Mouse (Mus musculus): ENCODE data around the gene Atp2a2.

The Atp2a2 gene

GRCm38 (mm10) chr5:122502077-122502941 lies at the start of gene Atp2a2:
Gene Atp2a2, minus strand, starts transcription at chr5:122502225.
- Histone ChIP-seq H3K27me3 (ENCODE audit: insufficient read depth, low read length) (no peaks in the 10 kb centered on the region), H3K36me3 (ENCODE audit: insufficient read depth, low read length) (peaks cover 32% of the 10 kb centered on the region), H3K4me3 (replicated peaks; ENCODE audit: low read length) (peak within 1 kb of the TSS; percentile 91), H3K4me1 (replicated peaks; ENCODE audit: low read depth, low read length) (peaks cover 66% of the 10 kb centered on the region), H3K9me3 (ENCODE audit: low read length) (peaks cover 7% of the 10 kb centered on the region)
- TF ChIP-seq CTCF (conservative IDR thresholded peaks at IDR 0.05; ENCODE audit: low read length), result no peak

GRCm38 (mm10) chr5:122550460-122550859 lies 48.4 kb upstream of the Atp2a2 start:
- Histone ChIP-seq H3K4me1 (replicated peaks; ENCODE audit: low read depth, low read length) (peaks cover 16% of the 10 kb centered on the region), H3K9me3 (ENCODE audit: low read length) (no peaks in the 10 kb centered on the region), H3K36me3 (ENCODE audit: insufficient read depth, low read length) (no peaks in the 10 kb centered on the region), H3K4me3 (replicated peaks; ENCODE audit: low read length) (no peak overlapping the region), H3K27me3 (ENCODE audit: insufficient read depth, low read length) (no peaks in the 10 kb centered on the region)
- TF ChIP-seq NANOG (IDR thresholded peaks at IDR 0.05; ENCODE audit: borderline replicate concordance, low read length), result no peak
- no peak for TF ChIP-seq CTCF (conservative IDR thresholded peaks at IDR 0.05; ENCODE audit: low read length)
- no peak for TF ChIP-seq POU5F1 (IDR thresholded peaks at IDR 0.05; ENCODE audit: borderline replicate concordance, low read length)

GRCm38 (mm10) chr5:122548671-122549070 lies 46.6 kb upstream of the Atp2a2 start:
- Histone ChIP-seq H3K9me3 (ENCODE audit: low read length) (no peaks in the 10 kb centered on the region), H3K36me3 (ENCODE audit: insufficient read depth, low read length) (no peaks in the 10 kb centered on the region), H3K27me3 (ENCODE audit: insufficient read depth, low read length) (no peaks in the 10 kb centered on the region), H3K4me3 (replicated peaks; ENCODE audit: low read length) (no peak overlapping the region), H3K4me1 (replicated peaks; ENCODE audit: low read depth, low read length) (peaks cover 16% of the 10 kb centered on the region)
- no peak for TF ChIP-seq POU5F1 (IDR thresholded peaks at IDR 0.05; ENCODE audit: borderline replicate concordance, low read length)
- no peak for TF ChIP-seq NANOG (IDR thresholded peaks at IDR 0.05; ENCODE audit: borderline replicate concordance, low read length)
- TF ChIP-seq CTCF (conservative IDR thresholded peaks at IDR 0.05; ENCODE audit: low read length), result no peak

GRCm38 (mm10) chr5:122547810-122548209 lies 45.8 kb upstream of the Atp2a2 start:
- H3K4me1 ChIP-seq (replicated peaks; ENCODE audit: low read depth, low read length), result peaks cover 16% of the 10 kb centered on the region
- no peaks in the 10 kb centered on the region for H3K36me3 ChIP-seq (ENCODE audit: insufficient read depth, low read length)
- no peaks in the 10 kb centered on the region for H3K9me3 ChIP-seq (ENCODE audit: low read length)
- H3K27me3 ChIP-seq (ENCODE audit: insufficient read depth, low read length), result no peaks in the 10 kb centered on the region
- H3K4me3 ChIP-seq (replicated peaks; ENCODE audit: low read length), result no peak overlapping the region
- TF ChIP-seq CTCF (conservative IDR thresholded peaks at IDR 0.05; ENCODE audit: low read length) (no peak), POU5F1 (IDR thresholded peaks at IDR 0.05; ENCODE audit: borderline replicate concordance, low read length) (no peak), NANOG (IDR thresholded peaks at IDR 0.05; ENCODE audit: borderline replicate concordance, low read length) (no peak)

DNA sequence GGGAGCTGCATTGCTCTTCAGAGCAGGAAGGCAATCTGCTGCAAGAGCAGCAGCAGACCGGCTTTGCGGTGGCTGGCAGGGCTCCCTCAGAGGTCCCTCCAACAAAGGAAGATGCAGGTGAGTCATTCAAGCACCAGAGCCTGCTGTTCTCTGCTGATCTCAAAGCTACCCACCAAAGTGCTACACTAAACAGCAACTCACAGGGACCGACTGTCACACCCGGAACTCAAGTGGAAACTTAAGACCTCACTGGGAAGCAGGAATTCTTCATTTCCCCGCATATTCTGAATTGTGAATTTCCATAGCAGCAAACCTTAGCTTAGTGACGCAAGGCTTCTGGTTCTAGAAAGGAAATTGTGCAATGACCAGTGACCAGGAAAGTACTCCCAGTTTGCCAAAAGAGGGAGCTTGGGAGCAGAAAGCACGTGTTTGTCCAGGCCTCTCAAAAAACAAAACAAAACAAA lies 45.3 kb upstream of the Atp2a2 start:
- H3K4me3 ChIP-seq (replicated peaks; ENCODE audit: low read length), result no peak overlapping the region
- H3K36me3 ChIP-seq (ENCODE audit: insufficient read depth, low read length), result no peaks in the 10 kb centered on the region
- H3K9me3 ChIP-seq (ENCODE audit: low read length), result no peaks in the 10 kb centered on the region
- H3K27me3 ChIP-seq (ENCODE audit: insufficient read depth, low read length), result no peaks in the 10 kb centered on the region
- no peak for TF ChIP-seq POU5F1 (IDR thresholded peaks at IDR 0.05; ENCODE audit: borderline replicate concordance, low read length)
- TF ChIP-seq CTCF (conservative IDR thresholded peaks at IDR 0.05; ENCODE audit: low read length), result peak; percentile 31
- no peak for TF ChIP-seq NANOG (IDR thresholded peaks at IDR 0.05; ENCODE audit: borderline replicate concordance, low read length)
- peaks cover 16% of the 10 kb centered on the region for H3K4me1 ChIP-seq (replicated peaks; ENCODE audit: low read depth, low read length)

GRCm38 (mm10) chr5:122543392-122543791 lies 41.4 kb upstream of the Atp2a2 start:
- H3K27me3 ChIP-seq (ENCODE audit: insufficient read depth, low read length), result no peaks in the 10 kb centered on the region
- H3K36me3 ChIP-seq (ENCODE audit: insufficient read depth, low read length), result no peaks in the 10 kb centered on the region
- TF ChIP-seq CTCF (conservative IDR thresholded peaks at IDR 0.05; ENCODE audit: low read length) (no peak), NANOG (IDR thresholded peaks at IDR 0.05; ENCODE audit: borderline replicate concordance, low read length) (no peak), POU5F1 (IDR thresholded peaks at IDR 0.05; ENCODE audit: borderline replicate concordance, low read length) (no peak)
- H3K4me1 ChIP-seq (replicated peaks; ENCODE audit: low read depth, low read length), result peaks cover 7% of the 10 kb centered on the region
- H3K9me3 ChIP-seq (ENCODE audit: low read length), result no peaks in the 10 kb centered on the region
- H3K4me3 ChIP-seq (replicated peaks; ENCODE audit: low read length), result no peak overlapping the region

DNA sequence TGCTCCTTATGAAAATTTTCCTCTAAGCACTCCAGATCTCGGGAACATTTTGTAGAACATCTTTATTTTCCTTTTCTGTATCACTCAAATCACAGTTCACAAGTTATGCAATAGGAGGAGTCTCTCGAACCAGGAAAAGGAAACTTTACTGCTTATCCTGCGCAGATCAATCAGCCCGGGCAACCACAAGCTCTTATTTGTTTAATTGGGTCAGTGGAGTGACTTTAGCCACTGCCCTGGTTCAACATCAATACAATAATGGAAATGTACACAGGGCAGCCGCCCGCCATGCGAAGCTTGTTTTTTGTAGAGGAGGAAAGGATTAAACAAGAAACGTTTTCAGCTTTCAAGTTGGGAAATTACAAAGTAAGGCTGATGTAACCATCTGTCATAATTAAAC lies 39.8 kb upstream of the Atp2a2 start:
- H3K27me3 ChIP-seq (ENCODE audit: insufficient read depth, low read length), result no peaks in the 10 kb centered on the region
- no peaks in the 10 kb centered on the region for H3K9me3 ChIP-seq (ENCODE audit: low read length)
- no peak for TF ChIP-seq CTCF (conservative IDR thresholded peaks at IDR 0.05; ENCODE audit: low read length)
- no peak for TF ChIP-seq NANOG (IDR thresholded peaks at IDR 0.05; ENCODE audit: borderline replicate concordance, low read length)
- TF ChIP-seq POU5F1 (IDR thresholded peaks at IDR 0.05; ENCODE audit: borderline replicate concordance, low read length), result no peak
- 0 out of 2 replicates have a peak, but pooled peaks cover under 1% of the 10 kb centered on the region for H3K4me1 ChIP-seq (replicated peaks; ENCODE audit: low read depth, low read length)
- H3K4me3 ChIP-seq (replicated peaks; ENCODE audit: low read length), result no peak overlapping the region
- H3K36me3 ChIP-seq (ENCODE audit: insufficient read depth, low read length), result no peaks in the 10 kb centered on the region

GRCm38 (mm10) chr5:122538077-122538476 lies 36.1 kb upstream of the Atp2a2 start:
- H3K36me3 ChIP-seq (ENCODE audit: insufficient read depth, low read length), result no peaks in the 10 kb centered on the region
- H3K27me3 ChIP-seq (ENCODE audit: insufficient read depth, low read length), result no peaks in the 10 kb centered on the region
- H3K9me3 ChIP-seq (ENCODE audit: low read length), result no peaks in the 10 kb centered on the region
- TF ChIP-seq NANOG (IDR thresholded peaks at IDR 0.05; ENCODE audit: borderline replicate concordance, low read length), result no peak
- TF ChIP-seq POU5F1 (IDR thresholded peaks at IDR 0.05; ENCODE audit: borderline replicate concordance, low read length), result no peak
- TF ChIP-seq CTCF (conservative IDR thresholded peaks at IDR 0.05; ENCODE audit: low read length), result no peak
- H3K4me3 ChIP-seq (replicated peaks; ENCODE audit: low read length), result no peak overlapping the region
- no peaks in the 10 kb centered on the region for H3K4me1 ChIP-seq (replicated peaks; ENCODE audit: low read depth, low read length)

Data from E14TG2a.4 (cell line).